Mouse (Mus musculus) right cerebral cortex, postnatal 36 days (tissue): Measurements from ENCODE around the gene Abcg4.
A peak's percentile ranks its signal among the peaks of the same experiment; 100 is the strongest.
"Not testable (repeated sequence)": the region's sequence is repeated elsewhere in the genome, so short reads cannot be mapped to it uniquely, and the experiment has no call there.

Experiments used
- DNase-seq, 2 experiments: peaks; one replicate each; pipeline ENCODE4 v3.0.0; 2022; ENCODE audit warnings: low spot score in 2 of 2, mixed read lengths in 1 of 2

The Abcg4 gene

DNA sequence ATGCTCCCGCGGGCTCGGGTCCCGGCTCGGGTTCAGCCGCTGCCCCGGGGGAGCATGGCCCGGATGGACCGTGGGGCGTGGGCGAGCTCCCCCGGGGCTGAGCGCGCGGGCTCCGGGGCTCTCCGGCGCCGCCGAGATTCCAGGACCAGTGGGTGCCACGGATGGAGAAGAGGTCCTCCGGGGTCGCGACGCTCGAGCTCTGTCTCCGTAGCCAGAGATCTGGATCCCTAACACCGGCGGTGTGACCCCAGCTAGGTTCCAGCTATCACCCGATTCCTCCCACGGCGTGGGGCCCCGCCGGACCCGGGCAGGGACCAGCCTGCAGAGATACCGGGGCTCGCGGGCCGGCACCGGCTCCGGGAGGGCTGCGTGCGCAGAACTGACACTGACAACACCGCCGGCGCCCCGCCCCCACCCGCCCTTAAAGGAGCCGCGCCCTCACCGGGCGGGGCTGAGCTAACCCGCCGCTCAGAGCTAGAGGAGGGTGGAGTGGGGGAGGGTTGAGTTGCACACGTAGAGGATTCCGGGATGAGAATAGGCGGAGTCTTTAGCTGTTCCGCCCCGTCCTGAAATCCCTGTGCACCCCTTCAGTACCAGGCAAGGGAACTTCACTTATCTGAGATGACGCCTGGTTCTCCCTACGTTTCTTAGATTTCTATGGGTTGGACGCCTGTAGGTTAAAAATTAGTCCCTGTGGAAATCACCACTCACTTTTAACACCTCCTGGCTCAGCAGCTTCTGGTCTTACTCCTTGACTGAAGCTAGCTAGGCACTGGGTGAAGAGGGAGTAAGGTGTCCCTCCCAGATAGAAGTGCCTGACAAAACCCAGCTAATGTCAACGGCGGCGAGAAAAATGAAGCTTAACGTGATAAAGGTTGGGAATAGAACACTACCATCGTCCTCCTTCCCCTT is 31.7 kb upstream of the Abcg4 start, which contains the start of gene C2cd2l:
TSS of gene C2cd2l (minus strand) at position 399 of the 912 bp plus-strand sequence.
- peak; percentile 85 to 94 for DNase-seq

DNA sequence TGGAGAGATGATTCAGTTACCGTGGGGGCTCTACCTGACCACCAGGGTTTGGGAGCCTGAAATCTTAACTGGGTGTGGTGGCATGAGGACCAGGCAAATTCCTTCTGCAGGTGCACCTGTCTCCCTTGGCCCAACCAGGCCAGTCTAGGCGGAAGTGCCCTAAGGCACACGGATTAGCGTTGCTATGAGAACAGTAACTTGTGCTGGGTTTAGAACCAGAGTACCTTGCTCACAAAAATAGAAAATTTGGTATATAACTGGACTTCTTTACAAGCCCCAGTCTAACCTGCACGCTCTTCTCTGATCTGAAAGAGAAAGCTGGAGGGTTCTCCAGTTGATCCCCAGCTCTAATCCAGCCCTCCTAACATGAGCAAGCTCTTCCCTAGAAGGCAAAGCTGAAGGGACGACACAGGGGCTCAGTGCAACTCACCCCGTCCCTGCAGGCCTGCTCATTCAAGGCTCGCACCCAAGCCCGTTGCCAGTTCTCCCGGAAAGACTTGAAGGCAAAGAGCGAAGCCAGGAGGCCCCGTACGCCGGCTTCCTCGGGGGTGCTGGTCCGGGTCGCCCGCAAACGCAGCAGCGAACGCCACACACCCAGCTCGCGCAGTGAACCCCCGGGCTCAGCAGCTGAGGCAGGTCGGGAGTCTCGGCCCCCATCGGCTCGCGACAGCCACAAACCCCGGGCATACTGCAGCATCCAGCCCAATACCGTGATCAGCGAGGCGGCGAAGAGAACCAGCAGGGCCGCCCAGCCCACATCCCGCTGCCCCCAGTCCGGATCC is 30.9 kb upstream of the Abcg4 start:
- no peak for DNase-seq

DNA sequence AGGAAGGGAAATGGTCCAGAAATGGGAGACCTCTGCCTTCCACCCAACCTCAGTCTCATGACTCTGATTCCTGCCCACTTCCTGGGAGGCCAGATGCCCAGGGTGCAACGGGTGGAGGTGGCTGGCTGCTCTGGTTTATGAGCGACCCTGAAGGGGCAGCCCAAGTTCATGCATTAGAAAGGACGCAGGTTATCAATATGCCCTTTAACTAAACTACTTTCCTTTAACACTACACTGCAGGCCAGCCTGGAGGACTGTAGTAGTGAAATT is 30.3 kb upstream of the Abcg4 start:
- no peak for DNase-seq

DNA sequence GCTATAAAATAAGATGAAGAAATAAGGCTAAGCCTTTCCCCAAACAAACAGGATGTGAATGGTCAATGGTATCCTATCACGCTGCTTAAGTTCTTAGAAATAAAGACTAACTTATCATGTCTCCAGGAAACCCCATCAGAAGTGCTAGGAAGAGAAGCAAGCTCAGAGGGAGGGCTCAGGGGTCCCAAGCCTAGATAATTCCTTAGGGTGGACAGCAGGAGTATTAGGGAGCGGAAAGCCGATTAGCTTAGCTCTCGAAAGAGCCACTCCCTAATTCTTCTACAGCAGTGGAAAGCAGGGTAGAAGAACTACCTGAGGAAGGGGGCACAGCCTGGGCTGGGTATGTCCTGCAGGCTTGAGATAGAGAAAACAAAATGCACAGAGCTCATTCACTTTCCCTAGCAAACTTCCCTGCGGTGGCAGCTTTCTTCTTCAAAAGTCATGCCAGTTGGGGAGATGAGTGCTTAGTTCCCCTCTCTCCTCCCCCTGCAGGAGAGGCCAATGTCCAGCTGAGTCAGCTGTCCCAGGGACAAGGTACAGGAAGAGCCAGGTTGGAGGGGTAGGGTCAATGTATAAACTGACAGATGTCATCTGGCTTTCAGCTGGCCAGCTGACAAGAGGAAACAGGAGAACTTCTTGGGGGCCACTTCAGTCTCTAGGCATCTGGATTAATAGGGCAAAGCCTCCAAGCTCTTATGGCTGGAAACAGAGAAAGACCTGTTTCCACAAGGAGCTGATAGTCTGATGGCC is 29.8 kb upstream of the Abcg4 start:
- DNase-seq = no peak

GRCm38 (mm10) chr9:44317452-44317851 is 29.0 kb upstream of the Abcg4 start:
- no peak for DNase-seq

DNA sequence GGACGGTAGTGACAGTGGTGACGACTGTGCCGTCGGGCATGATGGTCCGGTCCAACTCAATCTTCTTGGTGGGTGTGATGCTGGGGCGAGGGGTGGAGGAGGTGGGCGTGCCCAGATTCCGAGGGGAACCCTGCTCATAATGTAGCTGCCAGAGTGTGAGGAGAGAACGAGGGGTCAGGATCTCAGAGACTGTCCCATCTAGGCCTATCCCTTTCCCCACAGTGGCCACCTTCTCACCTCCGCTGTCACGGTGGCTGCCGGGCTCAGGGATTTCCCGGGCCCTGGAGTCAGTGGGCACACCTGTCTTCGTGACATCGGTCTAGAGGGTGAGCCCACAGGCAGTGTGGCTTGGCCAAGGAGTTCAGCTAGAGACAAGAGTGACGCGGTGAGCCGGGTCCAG is 26.5 kb upstream of the Abcg4 start:
- no peak for DNase-seq

DNA sequence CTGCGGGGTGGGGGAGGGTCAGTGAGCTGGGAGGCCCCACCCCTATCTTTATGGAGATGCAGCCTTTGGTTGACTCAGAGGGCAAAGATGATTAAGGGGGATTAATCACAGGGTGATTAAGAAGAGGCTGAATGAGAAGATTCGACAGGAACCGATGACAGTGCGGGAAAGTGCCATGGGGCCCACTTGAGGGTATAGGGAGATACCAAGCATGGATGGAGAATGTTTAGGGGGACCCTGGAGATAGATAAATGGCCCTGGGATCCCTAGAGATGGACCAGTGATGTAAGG is 25.8 kb upstream of the Abcg4 start:
- no peak for DNase-seq

DNA sequence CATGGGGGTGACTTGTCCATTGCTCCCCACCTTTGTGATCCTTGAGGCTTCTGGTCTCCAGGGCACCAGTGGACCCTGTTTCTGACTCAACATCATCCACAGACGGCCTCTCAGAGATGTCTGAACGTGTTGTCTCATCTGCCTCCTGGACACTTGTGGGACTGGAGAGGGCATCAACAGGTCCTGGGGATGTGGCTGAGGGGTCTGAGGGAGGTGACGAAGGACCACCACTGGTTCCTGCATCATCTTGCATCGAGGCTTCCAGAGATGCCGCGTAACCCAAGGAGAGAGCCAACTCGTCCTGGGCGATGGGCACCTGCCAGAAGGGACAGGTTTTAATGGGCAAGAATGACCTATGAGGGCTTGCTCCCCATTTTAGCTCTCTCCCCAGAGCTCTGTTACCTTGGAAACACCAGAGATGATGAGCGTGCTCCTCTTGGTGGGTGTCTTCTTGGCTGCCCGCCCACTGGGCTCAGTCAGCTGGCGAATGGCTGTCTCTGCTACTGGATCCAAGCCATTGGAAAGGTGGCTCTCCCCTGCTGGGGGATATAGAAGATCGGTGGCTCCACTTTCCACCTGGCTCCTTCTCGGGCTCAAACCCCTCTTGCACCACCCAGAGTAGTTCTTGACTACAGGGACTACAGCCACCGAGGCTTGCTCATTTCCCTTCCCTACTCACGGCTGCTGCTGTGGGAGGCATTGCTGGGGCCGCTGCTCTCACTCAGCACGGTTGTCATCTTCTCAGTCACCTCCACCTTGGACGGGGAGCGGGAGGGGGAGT is 25.3 kb upstream of the Abcg4 start:
- DNase-seq = peak; percentile 78 to 79

DNA sequence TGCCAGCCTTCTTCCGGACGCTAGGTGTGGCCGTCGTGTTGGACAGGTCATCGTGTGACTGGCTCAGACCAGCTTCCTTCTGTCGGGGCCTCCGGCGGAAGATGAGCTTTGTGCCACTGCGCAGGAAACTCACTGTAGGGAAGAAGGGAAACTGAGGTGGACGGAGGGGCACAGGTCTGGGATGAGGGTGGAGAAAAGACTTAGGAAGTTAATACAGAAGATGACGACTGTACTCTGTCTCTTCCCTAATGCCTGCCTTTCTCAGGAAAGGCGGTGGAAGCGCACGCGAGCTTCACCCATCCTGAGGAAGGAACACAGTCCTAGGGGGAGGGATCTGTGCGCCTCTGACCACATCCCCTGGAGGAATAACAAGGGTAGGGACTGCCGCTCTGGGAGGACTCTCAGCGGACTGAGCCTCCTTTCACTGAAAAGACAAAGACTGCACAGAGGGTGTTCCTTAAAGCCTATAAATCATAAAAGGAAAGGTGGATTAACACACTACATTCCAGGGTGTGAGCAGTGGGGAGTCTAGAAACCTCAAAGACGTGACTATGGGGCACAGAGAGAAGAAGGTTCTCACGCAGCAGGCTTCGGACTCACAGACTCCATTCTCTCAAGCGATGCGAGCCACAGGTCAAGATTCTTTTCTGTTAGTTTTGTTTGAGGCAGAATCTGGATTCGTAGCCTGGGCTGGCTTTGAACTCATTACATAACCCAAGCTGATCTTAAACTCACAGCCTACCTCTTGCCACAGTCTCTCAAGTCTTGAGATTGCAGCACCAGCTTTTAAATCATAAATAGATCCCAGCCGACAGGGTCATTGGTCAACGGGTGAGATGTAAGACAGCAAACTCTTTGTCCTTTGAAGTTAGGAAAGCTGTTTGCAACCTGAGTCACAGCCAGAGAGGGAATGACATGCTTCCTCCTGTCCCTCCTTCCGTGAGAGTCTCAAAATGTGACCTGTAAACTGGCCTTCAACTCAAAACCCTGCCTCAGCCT is 23.0 kb upstream of the Abcg4 start:
- DNase-seq = no peak

DNA sequence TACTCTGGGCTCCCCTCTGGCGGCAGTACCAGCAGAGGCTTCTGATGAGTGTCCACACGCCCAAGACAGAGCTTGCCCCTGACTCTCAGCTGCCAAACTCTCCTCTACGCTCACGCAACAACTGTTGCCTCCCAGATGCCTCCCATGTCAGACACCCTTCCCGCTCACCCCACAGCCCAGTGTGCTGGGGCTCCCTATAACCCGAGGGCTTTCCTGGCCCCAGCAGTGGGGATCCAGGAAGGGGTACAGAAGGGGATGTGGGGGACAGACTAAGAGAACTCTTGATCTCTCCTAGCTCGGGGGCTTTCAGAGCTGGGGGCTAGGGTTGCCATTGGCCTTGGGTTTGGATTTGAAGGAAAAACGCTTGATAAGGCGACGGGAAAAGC is 22.3 kb upstream of the Abcg4 start:
- no peak for DNase-seq

DNA sequence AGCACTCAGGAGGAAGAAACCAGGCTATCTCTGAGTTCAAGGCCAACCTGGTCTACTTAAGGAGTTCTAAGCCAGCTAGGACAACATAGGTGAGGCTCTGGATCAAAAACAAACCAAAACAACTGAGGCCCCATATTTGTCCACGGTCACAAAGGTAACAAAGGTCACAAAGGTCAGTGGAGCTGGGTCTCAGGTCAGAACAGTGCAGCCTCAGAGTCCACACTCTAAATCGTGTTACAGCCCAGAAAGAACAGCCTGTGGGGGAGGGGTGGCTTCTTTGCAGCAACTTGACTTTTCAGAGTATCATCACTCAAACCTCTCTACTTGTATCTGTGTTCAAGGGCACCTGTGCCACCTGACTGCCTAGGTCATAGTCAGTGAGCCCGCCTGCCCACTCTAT is 21.3 kb upstream of the Abcg4 start:
- no peak for DNase-seq

- no peak for DNase-seq
These were observed 18.8 kb upstream of the Abcg4 start for GRCm38 (mm10) chr9:44307248-44307647.

DNA sequence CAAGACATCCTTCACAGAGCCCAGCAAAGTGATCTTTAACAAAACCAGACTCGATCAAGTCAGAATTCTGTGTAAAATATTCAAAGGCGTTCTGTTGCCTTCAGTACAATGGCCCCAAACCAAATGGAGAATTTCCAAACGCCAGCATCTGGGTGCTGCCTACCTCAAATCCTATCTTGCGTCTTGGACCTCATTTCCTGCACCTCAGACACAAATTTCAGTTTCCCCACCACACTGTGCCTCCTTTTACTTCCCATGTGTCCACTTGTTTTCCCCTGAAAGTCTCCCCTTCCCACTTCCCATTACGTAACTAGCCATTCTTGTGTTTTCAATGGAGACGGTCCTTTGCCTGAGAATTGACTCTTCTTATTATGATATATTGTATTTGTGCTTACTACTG is 18.1 kb upstream of the Abcg4 start:
- DNase-seq = no peak

- DNase-seq = peak; percentile 98 to 99
These were observed 17.2 kb upstream of the Abcg4 start, which contains the start of gene Hinfp for GRCm38 (mm10) chr9:44305466-44306079. Hinfp (minus strand) TSS chr9:44305671.

GRCm38 (mm10) chr9:44300001-44300400 is 11.6 kb upstream of the Abcg4 start:
- DNase-seq = not testable (repeated sequence)

GRCm38 (mm10) chr9:44292490-44292889 is 4.1 kb upstream of the Abcg4 start:
- no peak for DNase-seq

DNA sequence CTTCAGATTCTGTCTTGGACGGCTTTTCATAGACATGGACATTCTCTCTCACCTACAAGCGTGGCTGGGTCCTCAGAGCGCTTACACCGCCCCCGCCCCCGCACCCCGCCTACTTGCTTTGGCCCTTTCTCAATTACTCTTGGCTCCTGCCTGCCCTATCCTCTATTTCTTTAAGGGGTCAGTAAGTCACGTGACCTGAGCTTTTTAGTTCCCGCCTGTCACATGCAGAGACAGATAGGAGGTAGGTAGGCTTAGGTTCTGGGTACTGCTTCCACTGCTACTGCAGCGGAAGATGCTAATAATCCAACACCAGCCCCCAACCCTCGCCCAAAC is 510 bp upstream of the Abcg4 start:
- no peak for DNase-seq

- DNase-seq = no peak
These were observed 877 bp downstream of the Abcg4 start for GRCm38 (mm10) chr9:44287401-44288075.

DNA sequence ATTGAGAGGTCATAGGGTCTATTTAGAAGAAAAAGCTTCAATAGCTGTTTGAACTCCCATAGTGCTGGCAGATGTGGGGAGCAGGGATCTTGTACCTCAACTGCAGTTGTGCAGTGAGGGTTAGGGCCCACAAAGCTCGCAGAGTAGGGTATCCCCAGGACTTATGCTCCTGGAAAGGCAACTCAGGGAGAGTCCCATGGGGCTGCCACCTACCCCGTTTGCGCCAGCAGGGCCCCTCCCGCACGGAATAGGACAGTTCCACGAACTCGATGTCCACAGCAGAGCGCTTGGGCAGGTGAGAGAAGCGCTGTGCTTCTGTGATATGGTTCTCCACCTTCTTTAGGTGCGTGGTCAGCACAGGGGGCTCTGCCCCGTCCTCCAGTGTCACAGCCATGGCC is 1.4 kb downstream of the Abcg4 start:
- DNase-seq = no peak
